Mouse (Mus musculus): ENCODE measurements around the gene Lck. TPM values are rescaled to one million over a fixed set of nuclear protein-coding genes. Genes with fewer than 3 reads are reported as not detected.
A peak's percentile ranks its signal among the peaks of the same experiment; 100 is the strongest.
"Not testable (repeated sequence)": the region's sequence is repeated elsewhere in the genome, so short reads cannot be mapped to it uniquely, and the experiment has no call there.

Lck gene
- total RNA-seq, 2 experiments from 2014 or later: 9.5 to 10.8 TPM

GRCm38 (mm10) chr4:129558321-129558955 is 15.0 kb downstream of the Lck start:
- intact Hi-C loops (cut with DNase I): no loop called here
- peak in 1 of 2 experiments; percentile 32 for DNase-seq (ENCODE audit: extremely low spot score in 1 of 2, low spot score in 2 of 2)

DNA sequence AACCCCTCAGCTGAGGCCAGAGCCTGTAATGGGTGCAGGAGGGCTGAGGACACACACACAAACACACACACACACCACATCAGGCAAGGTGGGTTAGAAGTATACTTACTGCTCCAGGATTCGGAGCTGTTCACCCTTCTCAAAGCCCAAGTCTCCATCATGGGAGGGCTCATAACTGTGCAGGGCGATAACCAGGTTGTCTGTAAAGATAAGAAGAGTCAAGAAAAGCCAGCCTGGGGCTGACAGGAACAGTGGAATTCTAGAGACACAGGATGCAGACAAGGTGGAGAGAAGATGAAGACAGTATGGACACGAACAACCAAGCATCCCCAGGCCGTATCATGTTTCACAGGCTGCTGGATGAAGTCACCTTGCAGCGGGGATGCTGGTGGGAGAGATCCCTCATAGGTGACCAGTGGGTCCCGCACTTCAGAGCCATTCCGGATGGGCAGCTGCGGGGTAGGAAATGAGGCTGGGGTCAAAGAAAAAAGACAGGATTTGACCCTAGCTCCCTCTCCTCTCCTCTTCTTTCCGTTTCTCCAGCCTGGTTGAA is 16.1 kb downstream of the Lck start:
- intact Hi-C loops (cut with DNase I): no loop called here
- DNase-seq (ENCODE audit: extremely low spot score in 1 of 2, low spot score in 2 of 2): no peak

- intact Hi-C loops (cut with DNase I): no loop called here
- peak; percentile 78 to 93 for DNase-seq (ENCODE audit: extremely low spot score in 1 of 2, low spot score in 2 of 2)
Measured at GRCm38 (mm10) chr4:129556532-129557223, 16.8 kb downstream of the Lck start.

GRCm38 (mm10) chr4:129555862-129556531 is 17.4 kb downstream of the Lck start:
- peak in 1 of 2 experiments; percentile 39 for DNase-seq (ENCODE audit: extremely low spot score in 1 of 2, low spot score in 2 of 2)
- intact Hi-C loops (cut with DNase I): no loop called here

DNA sequence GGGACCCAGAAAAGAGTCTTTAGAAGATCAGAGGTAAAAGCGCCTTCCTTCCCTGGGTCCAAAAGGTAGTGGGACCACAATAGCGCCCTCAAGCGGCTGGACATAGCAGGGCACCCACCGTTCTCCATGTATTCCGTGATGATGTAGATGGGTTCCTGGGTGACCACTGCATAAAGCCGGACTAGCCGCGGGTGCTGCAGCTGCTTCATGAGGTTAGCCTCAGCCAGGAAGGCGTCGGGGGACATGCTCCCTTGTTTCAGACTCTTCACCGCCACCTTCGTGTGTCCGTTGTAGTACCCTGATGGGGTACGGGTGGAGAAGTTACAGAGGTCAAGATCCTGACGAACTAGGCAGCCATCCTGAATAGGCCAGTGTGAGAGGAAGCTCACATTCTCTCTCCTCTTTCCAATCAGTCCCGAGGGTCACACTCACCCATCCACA is 18.0 kb downstream of the Lck start:
- intact Hi-C loops (cut with DNase I): no loop called here
- peak in 1 of 2 experiments; percentile 64 for DNase-seq (ENCODE audit: extremely low spot score in 1 of 2, low spot score in 2 of 2)

DNA sequence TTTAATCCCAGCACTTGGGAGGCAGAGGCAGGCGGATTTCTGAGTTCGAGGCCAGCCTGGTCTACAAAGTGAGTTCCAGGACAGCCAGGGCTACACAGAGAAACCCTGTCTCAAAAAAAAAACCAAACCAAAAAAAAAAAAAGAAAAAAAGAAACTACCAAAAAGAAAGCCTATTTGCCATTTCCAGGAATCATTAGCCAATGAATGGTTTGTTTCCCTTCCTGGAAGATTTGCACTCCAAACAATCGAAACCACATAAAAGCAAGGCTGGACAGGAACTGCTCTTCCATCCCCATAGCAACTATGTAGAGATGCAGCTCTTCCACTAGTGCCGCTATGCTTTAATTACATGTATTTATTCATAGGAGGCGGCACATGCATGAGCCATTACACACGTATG is 18.9 kb downstream of the Lck start:
- intact Hi-C loops (cut with DNase I); DNase-seq (ENCODE audit: extremely low spot score in 1 of 2, low spot score in 2 of 2): not testable (repeated sequence)

DNA sequence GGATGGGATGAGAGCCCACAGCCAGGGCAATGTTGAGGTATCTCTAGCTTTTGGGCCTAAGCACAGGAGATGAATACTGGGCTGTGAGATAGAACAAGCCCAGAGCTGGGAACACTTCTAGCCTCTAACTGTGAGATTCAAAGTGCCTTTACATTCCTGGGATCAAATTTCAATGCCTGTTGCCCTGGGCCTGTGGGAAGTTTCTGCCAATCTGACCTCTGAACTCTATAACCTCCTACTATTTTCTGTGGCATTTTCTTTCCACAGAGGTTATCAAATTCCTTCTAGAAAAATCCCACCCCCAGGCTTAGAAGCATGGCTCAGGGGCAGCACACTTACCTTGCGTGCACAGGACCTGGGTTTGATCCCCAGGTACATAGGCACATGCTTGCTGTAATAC is 23.1 kb downstream of the Lck start:
- intact Hi-C loops (cut with DNase I): no loop called here

GRCm38 (mm10) chr4:129549306-129549705 is 24.1 kb downstream of the Lck start:
- intact Hi-C loops (cut with DNase I): no loop called here
- DNase-seq (ENCODE audit: extremely low spot score in 1 of 2, low spot score in 2 of 2): no peak

More for the DNA sequence above, 23.1 kb downstream of the Lck start:
- no peak for DNase-seq (ENCODE audit: extremely low spot score in 1 of 2, low spot score in 2 of 2)

DNA sequence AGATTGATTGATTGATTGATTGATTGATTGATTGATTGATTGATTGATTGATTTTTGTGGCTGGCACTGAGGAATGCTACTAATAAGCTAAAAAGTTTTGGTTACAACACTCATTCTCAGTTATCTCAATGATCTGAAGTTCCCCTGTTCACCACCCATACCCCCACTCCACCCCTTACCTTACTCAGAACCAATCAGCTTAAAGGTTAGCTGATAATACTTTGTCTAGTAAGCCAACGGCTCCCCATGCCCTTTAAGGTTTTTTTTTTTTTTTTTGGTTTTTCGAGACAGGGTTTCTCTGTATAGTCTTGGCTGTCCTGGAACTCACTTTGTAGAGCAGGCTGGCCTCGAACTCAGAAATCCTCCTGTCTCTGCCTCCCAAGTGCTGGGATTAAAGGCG is 25.8 kb downstream of the Lck start:
- intact Hi-C loops (cut with DNase I); DNase-seq (ENCODE audit: extremely low spot score in 1 of 2, low spot score in 2 of 2): not testable (repeated sequence)

DNA sequence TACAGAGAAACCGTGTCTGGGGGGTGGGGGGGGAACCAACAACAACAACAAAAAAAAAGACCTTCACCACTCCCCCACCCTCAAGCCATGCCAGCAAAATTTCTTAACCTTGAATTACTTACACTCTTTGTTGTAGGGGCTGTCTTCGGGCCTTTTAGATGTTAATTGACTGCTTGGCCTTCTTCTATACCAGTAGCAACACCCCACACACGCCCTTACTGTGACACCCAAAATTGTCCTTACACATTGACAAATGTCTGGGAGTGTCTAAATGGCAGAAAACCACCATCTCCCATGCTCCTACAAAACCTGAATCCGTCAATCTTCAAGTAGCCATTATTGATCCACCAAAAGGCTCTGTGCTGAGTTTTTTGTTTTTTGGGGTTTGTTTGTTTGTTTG is 29.3 kb downstream of the Lck start:
- intact Hi-C loops (cut with DNase I): no loop called here
- DNase-seq (ENCODE audit: extremely low spot score in 1 of 2, low spot score in 2 of 2): no peak

GRCm38 (mm10) chr4:129542592-129543141 is 30.8 kb downstream of the Lck start, which contains the start of gene Hdac1:
Gene Hdac1 (minus strand): TSS chr4:129542713.
- intact Hi-C loops (cut with DNase I): no loop called here
- peak; percentile 96 to 99 for DNase-seq (ENCODE audit: extremely low spot score in 1 of 2, low spot score in 2 of 2)

DNA sequence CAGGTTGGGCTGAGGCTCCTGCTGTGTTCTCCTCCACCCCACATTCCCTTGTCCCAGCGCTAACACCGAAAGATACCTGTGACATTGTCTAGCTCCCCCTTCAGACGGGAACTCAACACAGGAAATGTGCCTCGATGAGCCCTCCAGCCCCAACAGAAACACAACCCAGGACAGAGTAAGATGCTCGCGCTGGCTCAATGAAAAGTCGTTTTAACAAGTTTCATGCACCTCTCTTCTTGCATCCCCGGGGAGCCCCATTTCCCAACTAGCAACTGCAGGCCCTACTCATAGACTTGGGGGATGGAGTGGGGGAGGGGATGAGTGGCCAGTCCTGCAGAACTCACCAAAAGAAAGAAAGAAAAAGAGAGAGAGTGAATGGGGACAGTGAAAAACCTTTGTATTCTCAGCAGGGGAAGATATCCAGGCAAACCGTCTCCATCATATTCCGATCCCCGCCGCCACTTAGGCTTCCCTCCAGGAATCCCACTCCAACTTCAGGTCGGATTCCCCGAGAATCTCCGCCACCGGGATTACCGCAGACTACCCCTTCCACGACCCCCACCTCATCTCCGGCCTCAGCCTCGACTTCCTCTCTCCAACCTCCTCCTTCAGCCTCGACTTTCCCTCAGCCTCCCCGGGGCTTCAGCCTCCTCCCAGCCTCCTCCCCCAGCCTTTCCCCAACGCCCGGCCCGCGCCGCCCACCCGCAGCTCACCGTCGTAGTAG is 31.4 kb downstream of the Lck start:
- intact Hi-C loops (cut with DNase I): no loop called here

DNA sequence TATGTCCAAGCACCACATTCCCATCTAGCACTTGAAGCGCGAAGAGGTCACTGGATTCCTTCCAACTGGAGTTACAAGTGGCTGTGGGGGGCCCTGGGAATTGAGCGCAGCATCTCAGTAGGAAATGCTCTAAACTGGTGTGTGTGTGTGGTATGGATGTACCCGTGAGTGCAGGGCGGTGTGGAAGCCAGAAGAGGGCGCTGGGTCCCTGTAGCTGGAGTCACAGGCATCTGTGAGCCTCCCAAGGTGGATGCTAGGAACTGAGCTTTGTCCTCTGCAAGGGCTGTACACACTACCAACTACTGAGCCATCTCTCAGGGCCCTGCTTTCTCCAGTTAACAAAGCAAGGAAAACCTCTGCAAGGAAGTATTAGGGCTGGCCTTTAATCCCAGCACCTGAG is 33.4 kb downstream of the Lck start:
- intact Hi-C loops (cut with DNase I): no loop called here
- DNase-seq (ENCODE audit: extremely low spot score in 1 of 2, low spot score in 2 of 2): peak in 1 of 2 experiments; percentile 37

More for the DNA sequence above, 31.4 kb downstream of the Lck start:
- peak in 1 of 2 experiments; percentile 30 for DNase-seq (ENCODE audit: extremely low spot score in 1 of 2, low spot score in 2 of 2)

DNA sequence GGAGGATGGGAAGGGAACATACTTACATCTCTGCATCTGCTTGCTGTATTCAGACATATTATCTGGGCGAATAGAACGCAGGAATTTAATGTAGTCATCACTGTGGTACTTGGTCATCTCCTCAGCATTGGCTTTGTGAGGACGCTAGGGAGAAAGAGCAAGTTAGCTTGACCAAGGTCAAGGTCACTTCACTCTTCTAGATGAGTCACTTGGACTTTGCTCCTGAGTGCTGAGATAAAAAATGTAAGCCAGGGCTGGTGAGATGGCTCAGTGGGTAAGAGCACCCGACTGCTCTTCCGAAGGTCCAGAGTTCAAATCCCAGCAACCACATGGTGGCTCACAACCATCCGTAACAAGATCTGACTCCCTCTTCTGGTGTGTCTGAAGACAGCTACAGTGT is 44.5 kb downstream of the Lck start:
- intact Hi-C loops (cut with DNase I); DNase-seq (ENCODE audit: extremely low spot score in 1 of 2, low spot score in 2 of 2): not testable (repeated sequence)

GRCm38 (mm10) chr4:129525889-129526288 is 47.6 kb downstream of the Lck start:
- intact Hi-C loops (cut with DNase I): no loop called here

DNA sequence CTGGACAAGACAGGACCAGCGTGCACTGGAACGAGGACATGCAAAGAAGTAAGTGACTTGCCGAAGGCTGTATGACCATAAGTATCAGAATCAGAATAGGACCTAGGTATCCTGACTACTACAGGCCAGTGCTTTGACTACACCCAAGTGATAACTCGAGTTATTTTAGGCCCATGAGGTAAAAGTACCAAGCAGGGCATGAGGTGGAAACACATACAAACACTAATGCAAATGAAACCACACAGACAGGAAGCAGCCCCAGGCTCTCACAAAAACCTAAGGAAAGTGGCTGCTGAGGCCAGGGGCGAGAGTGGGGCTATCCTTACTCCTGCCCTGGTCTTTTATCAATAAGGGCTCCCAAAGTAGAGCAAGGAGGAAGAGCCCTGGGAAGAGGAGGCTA is 48.1 kb downstream of the Lck start:
- no peak for DNase-seq (ENCODE audit: extremely low spot score in 1 of 2, low spot score in 2 of 2)
- intact Hi-C loops (cut with DNase I): no loop called here

More at GRCm38 (mm10) chr4:129525889-129526288, 47.6 kb downstream of the Lck start:
- DNase-seq (ENCODE audit: extremely low spot score in 1 of 2, low spot score in 2 of 2): no peak

DNA sequence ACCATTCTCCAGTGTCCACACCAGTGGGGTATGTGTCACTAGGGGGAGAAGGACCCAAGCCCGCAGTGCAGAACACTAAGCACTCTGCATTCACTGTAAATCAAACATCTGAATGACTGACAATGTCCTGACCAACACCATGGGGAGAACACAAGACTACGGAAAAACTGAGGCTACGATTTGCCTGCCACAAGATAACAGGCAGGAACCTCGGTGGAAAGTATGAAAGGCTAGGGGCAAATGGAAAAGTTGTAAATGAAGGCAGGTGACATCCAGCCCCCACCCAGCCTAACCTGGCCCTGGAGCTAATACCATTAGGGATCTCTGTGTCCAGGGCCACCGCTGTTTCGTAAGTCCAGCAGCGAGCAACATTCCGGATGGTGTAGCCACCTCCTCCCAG is 54.9 kb downstream of the Lck start:
- DNase-seq (ENCODE audit: extremely low spot score in 1 of 2, low spot score in 2 of 2): no peak
- intact Hi-C loops (cut with DNase I): no loop called here

DNA sequence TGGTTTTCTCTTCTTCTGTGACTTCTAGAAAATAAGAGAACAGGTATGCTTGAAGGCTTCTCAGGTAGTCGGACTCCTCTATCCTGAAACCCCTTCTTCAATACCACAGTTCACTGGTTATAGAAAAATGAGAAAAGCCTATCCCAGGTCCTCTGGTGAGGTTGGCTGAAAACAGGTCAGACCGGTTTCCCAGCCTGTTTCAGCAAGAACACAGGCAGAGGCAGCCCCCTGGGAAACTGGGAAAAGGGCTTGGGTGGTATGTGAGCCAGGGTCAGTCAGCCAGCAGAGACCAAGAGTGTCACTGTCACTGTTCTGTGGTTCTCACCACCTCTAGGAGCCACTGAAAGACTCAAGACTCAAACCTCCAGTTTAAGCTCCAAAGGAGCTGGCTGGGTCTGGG is 56.5 kb downstream of the Lck start:
- intact Hi-C loops (cut with DNase I): no loop called here

More for the DNA sequence above, 56.5 kb downstream of the Lck start:
- DNase-seq (ENCODE audit: extremely low spot score in 1 of 2, low spot score in 2 of 2): no peak

Data from left cerebral cortex, postnatal 10 days (tissue).